Mouse (Mus musculus): ENCODE data around the gene Sbf2. TPM values are rescaled to one million over a fixed set of nuclear protein-coding genes. Genes with fewer than 3 reads are reported as not detected.
"Not testable (repeated sequence)": the region's sequence is repeated elsewhere in the genome, so short reads cannot be mapped to it uniquely, and the experiment has no call there.

Gene Sbf2
- total RNA-seq (2021): 10 to 100 TPM; 71.2 to 91.3 TPM

GRCm38 (mm10) chr7:110614133-110615063 is at the start of gene Sbf2:
Sbf2 (minus strand) TSS chr7:110614922.
- peak; percentile 71 to 74 for DNase-seq

GRCm38 (mm10) chr7:110658378-110658928 is 43.7 kb upstream of the Sbf2 start:
- DNase-seq: no peak

DNA sequence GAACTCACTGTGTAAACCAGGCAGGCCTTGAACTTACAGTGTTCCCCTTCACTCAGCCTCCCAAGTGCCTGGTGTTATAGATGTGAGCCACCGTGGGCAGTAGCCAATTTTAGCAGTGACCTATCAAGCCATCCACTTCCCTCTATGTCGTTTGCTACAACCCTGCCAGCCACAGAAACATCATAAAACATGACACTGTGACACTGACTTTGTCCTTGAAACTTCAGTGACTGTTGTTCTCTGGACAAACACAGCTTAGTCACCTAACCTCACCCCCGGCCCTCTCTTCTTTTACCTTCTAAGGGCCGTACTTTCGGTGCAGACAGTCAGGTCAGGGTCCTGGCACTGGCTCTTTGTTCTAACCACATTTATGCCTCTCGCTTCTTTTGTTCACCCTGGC is 41.2 kb upstream of the Sbf2 start:
- DNase-seq: no peak

GRCm38 (mm10) chr7:110655230-110655629 is 40.5 kb upstream of the Sbf2 start:
- DNase-seq: no peak

- DNase-seq: no peak
Measured at GRCm38 (mm10) chr7:110651091-110651490, 36.4 kb upstream of the Sbf2 start.

DNA sequence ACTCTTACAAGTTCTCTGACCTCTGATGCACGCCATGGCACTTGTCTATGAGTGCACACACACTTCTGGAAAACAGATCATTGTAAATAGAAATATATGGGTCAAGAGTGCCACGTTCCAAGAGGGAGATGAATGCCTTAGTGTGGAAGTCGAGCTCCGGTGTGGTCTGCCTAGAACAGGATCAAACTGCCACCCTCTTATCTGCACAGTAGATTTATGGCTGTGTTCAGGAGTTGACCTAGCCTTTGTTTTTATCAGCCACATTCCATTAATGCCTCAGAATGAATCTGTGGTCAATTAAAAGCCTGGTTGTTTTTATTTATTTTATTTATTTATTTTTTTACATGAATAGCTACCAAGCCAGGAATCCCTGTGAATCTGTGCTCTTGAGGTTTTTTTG is 35.8 kb upstream of the Sbf2 start:
- DNase-seq: no peak

GRCm38 (mm10) chr7:110649133-110649987 is 34.6 kb upstream of the Sbf2 start:
- DNase-seq: no peak

- no peak for DNase-seq
Measured at GRCm38 (mm10) chr7:110648455-110649085, 33.8 kb upstream of the Sbf2 start.

DNA sequence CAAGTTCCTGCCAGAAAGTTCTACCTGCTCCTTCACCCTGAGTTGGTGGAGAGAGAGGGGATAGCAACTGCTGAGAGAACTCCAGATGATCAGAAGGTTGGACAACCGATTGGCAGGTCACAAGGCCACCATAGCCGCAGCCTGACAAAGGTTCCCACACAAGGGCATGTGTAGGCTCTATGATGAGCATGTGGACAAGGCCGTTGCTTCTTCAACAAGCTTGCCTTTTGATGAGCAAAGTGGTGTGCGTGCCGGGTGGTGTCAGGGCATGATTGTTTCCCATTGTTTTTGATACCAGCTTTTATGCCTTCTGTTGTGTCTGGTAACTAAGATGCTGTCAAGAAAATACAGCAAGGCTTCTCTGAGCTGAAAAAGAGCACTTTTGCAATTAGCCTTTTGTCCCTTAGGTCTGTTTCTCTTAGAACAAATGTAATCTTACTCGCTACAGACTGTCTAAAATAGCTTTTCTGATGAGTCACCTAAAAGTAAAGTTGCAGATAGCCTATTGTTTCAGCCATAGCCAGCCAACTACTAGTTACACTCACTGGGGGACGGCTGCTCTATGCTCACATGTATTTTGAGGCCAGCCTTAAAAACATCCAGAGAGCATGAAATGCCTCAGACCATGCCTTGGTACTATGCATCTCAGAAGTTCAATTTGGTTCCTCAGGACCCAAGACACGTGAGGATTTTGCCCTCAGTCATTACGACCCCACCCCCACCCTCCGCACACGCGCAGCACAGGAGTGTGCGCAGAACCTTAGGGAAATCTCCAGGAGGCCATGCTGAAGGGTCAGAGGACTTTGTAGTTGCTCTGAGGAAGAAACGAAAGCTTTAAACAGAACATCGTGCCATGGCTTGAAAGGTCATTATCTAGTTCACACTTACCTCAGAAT is 33.1 kb upstream of the Sbf2 start:
- no peak for DNase-seq

DNA sequence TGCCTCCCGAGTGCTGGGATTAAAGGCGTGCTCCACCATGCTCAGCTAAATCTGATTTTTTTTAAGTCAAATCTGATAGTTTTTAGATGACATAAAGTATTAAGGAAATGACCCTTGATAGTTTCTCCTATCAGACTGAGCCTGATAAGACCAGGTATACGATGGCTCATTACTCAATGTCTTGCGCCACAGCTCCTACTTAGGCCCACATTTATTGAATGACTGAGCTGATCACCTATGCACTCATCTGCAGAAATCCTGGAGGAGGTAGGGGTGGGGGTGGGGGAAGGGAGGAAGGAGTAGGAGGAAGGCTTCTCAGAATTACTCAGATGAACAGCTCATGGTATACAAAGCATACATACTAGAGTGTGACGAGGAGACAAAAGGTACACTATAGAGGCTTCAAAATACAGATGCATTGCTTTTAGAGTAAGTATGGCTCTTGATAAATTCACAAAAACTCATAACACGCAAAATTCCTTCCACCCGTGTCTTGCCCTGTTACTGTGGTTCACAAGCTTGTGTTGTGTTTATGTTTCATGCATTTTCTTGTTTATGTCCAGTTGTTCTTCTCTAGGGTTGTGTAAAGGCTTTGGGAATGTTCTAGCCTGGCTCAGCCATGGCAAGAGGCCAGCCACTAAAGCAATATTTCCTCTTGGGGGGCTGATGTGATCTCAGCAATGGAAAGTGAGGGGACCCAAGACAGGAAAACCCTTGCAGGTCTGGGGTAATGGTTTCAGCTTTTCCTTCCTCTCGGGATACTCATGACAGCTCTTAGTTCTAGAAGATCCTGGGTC is 32.1 kb upstream of the Sbf2 start:
- no peak for DNase-seq

DNA sequence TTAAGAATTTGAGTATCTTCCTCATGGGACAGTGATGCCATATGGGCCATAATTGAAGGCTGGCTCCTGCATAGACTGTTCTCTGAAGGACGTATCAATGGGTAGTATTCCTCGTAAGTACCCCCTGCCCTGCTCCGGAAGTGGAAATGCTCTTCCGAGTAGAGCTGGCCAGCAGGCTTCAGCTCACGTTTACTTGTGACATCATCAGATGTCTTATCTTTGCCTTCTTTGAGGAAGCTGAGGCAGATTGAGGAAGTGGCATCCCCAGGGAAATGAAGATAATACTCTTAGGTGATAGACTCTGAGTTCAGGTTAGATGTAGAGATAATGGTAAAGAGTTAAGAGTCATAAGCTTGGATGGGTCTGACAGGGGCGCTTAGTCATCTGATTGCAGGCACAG is 31.1 kb upstream of the Sbf2 start:
- no peak for DNase-seq

- peak in 1 of 2 experiments; percentile 55 for DNase-seq
Measured at GRCm38 (mm10) chr7:110645311-110645710, 30.6 kb upstream of the Sbf2 start.

- not testable (repeated sequence) for DNase-seq
Measured at GRCm38 (mm10) chr7:110639958-110640357, 25.2 kb upstream of the Sbf2 start.

DNA sequence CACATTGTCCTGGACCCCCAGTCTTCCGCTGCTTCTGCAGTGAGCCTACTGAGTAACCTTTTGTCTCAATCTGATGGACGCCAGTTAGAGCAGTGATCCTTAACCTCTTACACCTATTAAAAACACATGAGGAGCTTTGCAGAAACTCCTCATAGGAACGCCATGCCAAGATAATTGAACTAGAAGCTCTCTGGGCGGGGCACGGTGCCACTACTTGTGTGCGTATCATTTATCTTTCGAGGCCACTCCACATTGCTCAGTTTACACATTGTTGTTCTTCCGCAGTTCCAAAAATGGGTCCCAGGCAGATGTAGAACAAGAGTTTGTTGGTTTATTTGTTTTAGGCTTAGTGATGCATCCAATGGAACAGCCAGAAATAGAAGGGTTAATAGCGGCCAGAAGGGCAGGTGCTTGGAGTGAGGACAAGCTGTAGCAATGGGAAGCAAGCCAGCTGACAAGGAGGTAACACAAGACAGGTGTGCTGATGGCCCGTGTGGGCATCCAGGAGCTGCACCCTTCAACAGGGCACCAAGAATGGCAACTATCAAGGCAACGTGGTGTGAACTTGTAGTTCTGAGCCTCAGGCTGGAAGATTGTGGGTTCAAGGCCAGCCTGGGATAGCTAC is 24.7 kb upstream of the Sbf2 start:
- DNase-seq: no peak

GRCm38 (mm10) chr7:110638305-110639110 is 23.8 kb upstream of the Sbf2 start:
- DNase-seq: no peak

- no peak for DNase-seq
Measured at GRCm38 (mm10) chr7:110636559-110636958, 21.8 kb upstream of the Sbf2 start.

- no peak for DNase-seq
Measured at GRCm38 (mm10) chr7:110635929-110636328, 21.2 kb upstream of the Sbf2 start.

DNA sequence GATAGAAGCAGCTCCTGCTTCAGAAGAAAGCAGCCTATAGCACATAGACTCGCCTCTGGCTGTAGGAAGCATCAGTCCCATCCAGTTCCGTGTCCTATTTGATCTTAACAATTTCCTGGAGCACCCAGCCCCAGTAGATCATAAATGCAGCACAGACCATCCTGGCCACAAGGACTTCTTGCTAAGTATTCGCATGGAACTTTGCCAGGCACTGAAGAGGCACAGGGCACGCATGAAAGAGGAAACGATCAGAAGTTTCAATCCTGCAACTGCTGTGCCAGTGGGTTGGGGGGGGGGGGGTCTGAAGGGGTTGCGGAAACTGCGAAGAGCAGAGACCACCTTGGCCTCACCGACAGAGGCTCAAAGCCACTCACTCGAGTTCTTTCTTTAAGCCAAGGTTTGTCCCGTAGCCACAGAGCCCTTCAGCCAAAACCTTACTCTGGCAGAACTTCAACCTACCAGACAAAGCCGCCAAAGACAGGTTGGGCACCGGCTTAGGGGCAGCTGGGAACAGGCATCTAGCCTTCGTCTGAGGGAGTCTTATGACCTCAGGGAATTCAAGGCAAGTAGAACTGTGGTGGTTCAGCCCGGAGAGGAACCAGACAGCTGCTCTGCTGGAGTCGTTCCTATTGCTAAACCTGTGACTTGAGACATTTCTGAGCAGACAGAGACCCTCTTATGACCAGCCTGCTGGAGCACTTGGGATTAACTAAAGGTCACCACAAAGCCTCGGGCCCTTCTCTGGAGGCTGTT is 16.6 kb upstream of the Sbf2 start:
- no peak for DNase-seq

All from layer of hippocampus, postnatal 36 days (tissue).